Mouse (Mus musculus) neural tube, embryonic 11.5 days (tissue): ENCODE data around the gene Dtnbp1. TPM values are rescaled to one million over a fixed set of nuclear protein-coding genes. Genes with fewer than 3 reads are reported as not detected.

Experiments
- ATAC-seq: fragments of 200-750 bp; cut with Nextera tagmentation; 2 replicates; pipeline ENCODE4 v1.8.0; 2017; ENCODE audit warnings: moderate number of reproducible peaks, mild to moderate bottlenecking, moderate TSS enrichment, moderate library complexity; ENCODE audit not compliant: insufficient read depth, low FRiP score, low TSS enrichment
- DNase-seq: peaks from one replicate; pipeline ENCODE4 v3.0.0-alpha.2; 2015; ENCODE audit warnings: low spot score
- H3K27ac ChIP-seq: fragments of 300-500 bp; sonication (generic); 2 replicates; pipeline ENCODE4 v1.5.1; 2014; ENCODE audit warnings: low read depth, mild to moderate bottlenecking, low read length
- H3K27me3 ChIP-seq: fragments of 300-500 bp; sonication (generic); 2 replicates; pipeline ENCODE4 v1.6.1; 2014; ENCODE audit warnings: mild to moderate bottlenecking, low read length, mixed read lengths; ENCODE audit not compliant: control insufficient read depth, insufficient read depth
- H3K36me3 ChIP-seq: fragments of 300-500 bp; sonication (generic); 2 replicates; pipeline ENCODE4 v1.6.1; 2014; ENCODE audit warnings: mild to moderate bottlenecking, low read length, moderate library complexity, mixed read lengths; ENCODE audit not compliant: control insufficient read depth, insufficient read depth
- H3K4me1 ChIP-seq: fragments of 300-500 bp; sonication (generic); 2 replicates; pipeline ENCODE4 v1.6.1; 2014; ENCODE audit warnings: low read length, mixed read lengths; ENCODE audit not compliant: control insufficient read depth, insufficient read depth
- H3K4me2 ChIP-seq: fragments of 300-500 bp; sonication (generic); 2 replicates; pipeline ENCODE4 v1.6.1; 2014; ENCODE audit warnings: low read depth, mild to moderate bottlenecking, moderate library complexity
- H3K4me3 ChIP-seq: fragments of 300-500 bp; sonication (generic); 2 replicates; pipeline ENCODE4 v1.5.1; 2014; ENCODE audit warnings: low read depth, low read length
- H3K9ac ChIP-seq: fragments of 300-500 bp; sonication (generic); 2 replicates; pipeline ENCODE4 v1.6.1; 2014; ENCODE audit warnings: mild to moderate bottlenecking, low read length
- H3K9me3 ChIP-seq: fragments of 300-500 bp; sonication (generic); 2 replicates; pipeline ENCODE4 v1.6.1; 2016; ENCODE audit warnings: low read length; ENCODE audit not compliant: control insufficient read depth
- WGBS: fragments of 180-500 bp; shearing (Covaris S2); extraction: QIAGEN DNeasy Blood & Tissue Kit; methylation state at CpG from one replicate; pipeline ENCODE4 v1.1.7; 2014; 5-methylcytosine and 5-hydroxymethylcytosine counted together
- polyA plus RNA-seq: library from polyadenylated mRNA; unstranded; fragments of >200 nt; fragmentation: Nextera tagmentation; extraction: Ambion mirVana; gene quantifications from 2 replicates; pipeline ENCODE4 v1.2.1, GENCODE M21; 2014

The Dtnbp1 gene
- polyA plus RNA-seq, 1 experiment from 2014 or later: 78.5 TPM

DNA sequence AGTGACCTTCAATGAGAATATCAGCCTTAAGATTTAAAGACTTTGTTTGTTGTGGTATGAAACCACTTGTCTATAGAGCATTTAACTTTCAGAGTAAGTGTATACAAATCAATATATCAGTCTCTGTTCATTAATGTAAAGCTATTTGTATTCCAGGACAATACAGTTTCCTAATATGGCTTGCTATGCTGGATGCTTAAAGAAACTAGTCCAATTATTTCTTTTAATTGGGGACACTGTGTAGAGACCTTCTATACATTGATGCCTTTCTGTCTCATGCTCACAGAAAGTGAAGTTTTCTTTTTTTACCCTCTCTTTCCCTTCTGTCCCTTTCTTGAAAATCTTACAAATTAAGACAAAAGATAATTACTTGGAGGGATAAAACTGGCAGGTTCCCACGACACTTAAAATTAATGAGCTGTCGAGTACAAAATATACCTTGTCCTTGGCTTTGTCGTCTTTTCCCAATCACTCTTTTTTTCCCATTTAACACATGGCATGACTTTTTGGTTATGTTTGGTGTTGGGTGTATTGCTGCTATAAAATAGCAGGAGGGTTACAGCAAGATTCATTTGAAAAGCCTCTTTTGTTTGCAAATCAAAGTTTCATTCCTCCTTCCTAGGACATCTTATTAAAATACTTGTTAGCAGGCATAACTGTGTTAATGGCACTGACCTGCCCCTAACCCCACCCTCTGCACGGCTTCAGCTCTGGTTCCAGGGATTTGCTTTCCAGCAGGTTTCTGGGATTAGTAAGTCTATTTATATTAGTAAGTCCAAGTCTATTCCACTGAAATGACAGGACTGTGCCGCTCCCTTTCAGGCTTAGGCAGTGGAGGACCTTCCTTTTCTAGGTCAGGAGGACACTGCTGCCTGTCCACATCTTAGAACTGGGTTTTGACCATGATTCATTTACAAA, 109.9 kb downstream of the Dtnbp1 start:
- no peak overlapping the region for H3K27ac ChIP-seq
- H3K9ac ChIP-seq: no peak overlapping the region
- WGBS: 48% methylated on average over 5 of the region's 5 CpGs
- H3K9me3 ChIP-seq: no peaks in the 10 kb centered on the region
- 0 out of 2 replicates have a peak, but pooled peaks cover 2% of the 10 kb centered on the region for H3K36me3 ChIP-seq
- DNase-seq: no peak
- no peak overlapping the region for H3K4me3 ChIP-seq
- H3K27me3 ChIP-seq: no peaks in the 10 kb centered on the region
- H3K4me1 ChIP-seq: no peaks in the 10 kb centered on the region
- H3K4me2 ChIP-seq: no peak overlapping the region
- no peak for ATAC-seq

DNA sequence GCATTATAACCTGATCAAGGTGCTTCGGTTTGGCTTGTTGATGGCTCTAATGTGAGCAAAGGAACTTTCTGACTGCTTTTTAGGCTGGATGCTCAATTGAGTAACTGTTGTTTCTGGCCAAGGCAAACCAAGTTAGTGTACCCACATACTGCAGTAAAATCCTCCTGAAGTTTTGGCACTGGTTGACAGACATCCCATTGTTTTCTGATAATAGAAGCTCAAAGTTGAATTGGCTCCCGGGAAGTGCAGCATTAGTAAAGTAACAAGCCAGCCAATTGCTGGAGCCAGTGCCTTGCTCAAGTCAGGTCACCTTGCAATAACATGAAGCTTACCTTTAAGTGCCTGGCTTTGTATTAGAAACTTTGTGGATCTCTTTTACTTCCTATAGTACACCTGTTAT, 111.3 kb downstream of the Dtnbp1 start:
- DNase-seq: no peak
- no peak overlapping the region for H3K4me3 ChIP-seq
- no peaks in the 10 kb centered on the region for H3K4me1 ChIP-seq
- H3K9me3 ChIP-seq: no peaks in the 10 kb centered on the region
- H3K36me3 ChIP-seq: no peaks in the 10 kb centered on the region
- no peak for ATAC-seq
- no peaks in the 10 kb centered on the region for H3K27me3 ChIP-seq
- H3K9ac ChIP-seq: no peak overlapping the region
- WGBS: 60% methylated on average over 2 of the region's 2 CpGs
- no peak overlapping the region for H3K27ac ChIP-seq
- no peak overlapping the region for H3K4me2 ChIP-seq

DNA sequence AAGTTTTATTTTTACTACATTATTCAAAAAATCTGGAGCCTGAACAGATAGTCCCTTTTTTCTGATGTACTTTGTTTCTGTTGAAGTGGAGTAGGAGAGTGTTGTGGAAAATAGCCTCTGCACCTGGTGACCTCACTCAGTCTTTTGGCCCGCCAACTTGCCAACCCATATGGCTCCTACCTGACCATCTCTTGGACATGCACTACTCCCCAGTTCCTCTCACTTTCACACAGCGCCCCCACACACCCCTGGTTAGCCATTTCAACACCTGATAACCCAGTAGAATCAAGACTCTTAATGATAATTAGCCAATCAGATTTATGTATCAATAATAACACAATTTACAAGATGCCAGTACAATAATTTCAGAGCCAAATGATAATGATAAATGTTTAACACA, 115.7 kb downstream of the Dtnbp1 start:
- Histone ChIP-seq H3K36me3 (no peaks in the 10 kb centered on the region), H3K4me1 (no peaks in the 10 kb centered on the region), H3K4me2 (no peak overlapping the region), H3K9me3 (no peaks in the 10 kb centered on the region), H3K27ac (no peak overlapping the region), H3K27me3 (no peaks in the 10 kb centered on the region), H3K4me3 (no peak overlapping the region), H3K9ac (no peak overlapping the region)
- DNase-seq: no peak
- 78% methylated on average over 2 of the region's 2 CpGs for WGBS
- no peak for ATAC-seq

DNA sequence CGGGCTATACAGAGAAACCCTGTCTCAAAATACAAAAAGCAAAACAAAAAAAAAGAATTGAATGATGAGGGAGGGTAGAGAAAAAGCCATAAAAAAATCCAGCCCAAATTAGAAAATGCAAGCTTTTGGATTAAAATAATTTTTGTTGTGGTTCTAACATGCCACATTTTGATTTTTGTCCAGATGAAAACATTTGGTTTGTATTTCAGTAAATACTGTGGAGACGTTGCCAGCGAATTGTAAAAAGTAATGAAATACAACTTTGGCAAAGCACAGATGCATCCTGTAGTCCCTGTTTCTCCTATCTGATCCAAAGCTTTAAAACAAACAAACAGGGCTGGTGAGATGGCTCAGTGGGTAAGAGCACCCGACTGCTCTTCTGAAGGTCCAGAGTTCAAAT, 120.9 kb downstream of the Dtnbp1 start:
- peaks cover 9% of the 10 kb centered on the region; the same call in 1 of the 2 replicates for H3K4me1 ChIP-seq
- no peak overlapping the region for H3K27ac ChIP-seq
- no peak overlapping the region for H3K4me2 ChIP-seq
- no peaks in the 10 kb centered on the region for H3K9me3 ChIP-seq
- H3K36me3 ChIP-seq: no peaks in the 10 kb centered on the region
- no peaks in the 10 kb centered on the region for H3K27me3 ChIP-seq
- H3K4me3 ChIP-seq: no peak overlapping the region
- no peak for ATAC-seq
- WGBS: 91% methylated on average over 4 of the region's 4 CpGs
- H3K9ac ChIP-seq: no peak overlapping the region
- DNase-seq: no peak

DNA sequence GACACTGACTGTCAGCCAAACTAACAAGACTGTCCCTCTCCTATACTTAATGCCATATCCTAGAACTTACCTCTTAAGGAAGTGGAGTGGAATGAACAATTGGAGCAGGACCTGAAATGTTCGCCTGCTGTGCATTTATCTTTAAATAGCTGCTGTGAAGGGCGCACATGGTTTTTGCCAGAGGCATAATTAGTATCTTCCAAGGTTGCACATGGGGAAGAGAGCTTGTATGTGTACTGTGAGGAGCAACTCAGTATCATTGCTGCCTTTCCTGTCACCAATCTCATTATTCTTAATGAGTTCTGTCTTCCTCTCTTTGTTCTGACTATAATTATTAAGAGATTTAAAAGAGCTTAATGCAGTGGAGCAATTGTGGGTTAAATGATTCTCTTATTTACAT, 125.1 kb downstream of the Dtnbp1 start:
- no peaks in the 10 kb centered on the region for H3K36me3 ChIP-seq
- H3K4me3 ChIP-seq: no peak overlapping the region
- H3K4me1 ChIP-seq: peaks cover 9% of the 10 kb centered on the region; the same call in 1 of the 2 replicates
- no peaks in the 10 kb centered on the region for H3K9me3 ChIP-seq
- H3K27me3 ChIP-seq: no peaks in the 10 kb centered on the region
- DNase-seq (no peak), ATAC-seq (no peak)
- 83% methylated on average over 2 of the region's 2 CpGs for WGBS
- no peak overlapping the region for H3K27ac ChIP-seq
- no peak overlapping the region for H3K4me2 ChIP-seq
- no peak overlapping the region for H3K9ac ChIP-seq

Other genes with a start within 250 kb of the Dtnbp1 start
- gene Gm9817, start 76.5 kb upstream of the Dtnbp1 start, polyA plus RNA-seq: not detected in 2 replicates